Mouse (Mus musculus) gonadal fat pad, adult 2 months (tissue): ENCODE data around the gene Dusp22. TPM values are rescaled to one million over a fixed set of nuclear protein-coding genes. Genes with fewer than 3 reads are reported as not detected.

Experiments used
- DNase-seq: peaks from one replicate; pipeline ENCODE4 v3.0.0-alpha.2; 2012; ENCODE audit warnings: low read depth
- polyA plus RNA-seq: library from polyadenylated mRNA; depleted of rRNA; stranded (reverse); fragments of >200 nt; gene quantifications from 2 replicates; pipeline ENCODE4 v1.2.3, GENCODE M21; 2012; rRNA removed

Dusp22 gene
- polyA plus RNA-seq, 1 experiment, result 21.0 TPM

- DNase-seq, result no peak
Measured at GRCm38 (mm10) chr13:30749557-30750141, 89.8 kb downstream of the Dusp22 start.

GRCm38 (mm10) chr13:30750461-30751303 lies 90.9 kb downstream of the Dusp22 start:
- DNase-seq, result no peak

- no peak for DNase-seq
Measured at GRCm38 (mm10) chr13:30751304-30751580, 91.4 kb downstream of the Dusp22 start.

GRCm38 (mm10) chr13:30752581-30753187 lies 92.9 kb downstream of the Dusp22 start:
- no peak for DNase-seq

- no peak for DNase-seq
Measured at GRCm38 (mm10) chr13:30753441-30753840, 93.6 kb downstream of the Dusp22 start.

- no peak for DNase-seq
Measured at GRCm38 (mm10) chr13:30754066-30754465, 94.3 kb downstream of the Dusp22 start.

- no peak for DNase-seq
Measured at GRCm38 (mm10) chr13:30754825-30755476, 95.2 kb downstream of the Dusp22 start.

GRCm38 (mm10) chr13:30755577-30755976 lies 95.8 kb downstream of the Dusp22 start:
- no peak for DNase-seq

GRCm38 (mm10) chr13:30755998-30756639 lies 96.3 kb downstream of the Dusp22 start:
- DNase-seq, result no peak

GRCm38 (mm10) chr13:30757264-30757900 lies 97.6 kb downstream of the Dusp22 start:
- no peak for DNase-seq

GRCm38 (mm10) chr13:30758789-30759381 lies 99.1 kb downstream of the Dusp22 start:
- no peak for DNase-seq

GRCm38 (mm10) chr13:30760374-30761090 lies 100.7 kb downstream of the Dusp22 start:
- no peak for DNase-seq

Other genes with a start within 250 kb of the Dusp22 start
- 123 and 126 TPM in 2 replicates for gene Uqcrfs1, start 114.6 kb upstream of the Dusp22 start, polyA plus RNA-seq
- gene Irf4, start 89.2 kb downstream of the Dusp22 start, polyA plus RNA-seq, result 2.3 and 2.5 TPM in 2 replicates